8 mouse cellular contexts compared by ENCODE assay signal in the genomic region with DNA sequence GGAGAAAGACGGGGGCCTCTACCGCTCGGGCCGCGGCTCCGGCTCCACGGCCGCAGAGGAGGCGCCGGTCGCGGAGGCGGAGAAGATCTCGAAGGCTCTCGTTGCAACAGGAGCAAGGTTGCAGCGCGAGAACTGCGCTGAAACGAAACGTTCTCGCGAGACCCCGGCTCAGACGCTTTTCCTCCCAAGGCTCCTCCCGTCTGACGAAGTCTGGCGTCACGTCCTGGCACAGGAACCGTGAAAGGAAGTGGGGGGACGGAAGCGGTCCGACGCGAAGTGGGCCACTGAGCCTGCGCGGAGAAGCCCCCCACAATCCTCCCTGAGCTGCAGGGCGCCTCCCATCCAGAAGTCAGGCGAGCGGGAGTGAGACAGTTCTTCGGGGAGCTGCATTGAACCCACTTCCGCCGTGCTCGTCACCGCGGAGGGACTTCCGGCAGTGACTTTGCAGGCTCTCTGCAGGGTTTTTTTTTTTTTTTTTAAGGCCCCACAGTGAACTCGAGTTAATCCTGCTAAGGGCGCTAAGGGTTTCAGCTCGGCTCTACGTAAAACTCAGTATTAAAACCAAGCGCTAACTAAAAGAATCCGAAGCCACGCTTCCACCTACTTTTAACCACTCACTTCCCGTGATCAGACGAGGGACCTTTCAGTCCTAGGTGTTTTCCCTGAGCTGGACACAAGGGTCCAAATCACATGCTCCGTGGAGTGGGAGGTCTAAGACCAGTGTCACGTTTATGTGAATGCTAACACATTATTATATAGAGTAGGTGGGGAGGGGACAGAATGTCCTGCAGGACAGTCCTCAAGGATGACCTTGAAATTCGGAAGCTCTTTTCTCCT. TPM values are rescaled to one million over a fixed set of nuclear protein-coding genes. Genes with fewer than 3 reads are reported as not detected.
DNase-seq lines count a peak whose midpoint lies in the region; ATAC-seq and TF ChIP-seq lines count a peak whose summit lies in the region.

TSS of gene Hspa4 (minus strand) at position 128 of the 837 bp plus-strand sequence.

- no peaks in the 10 kb centered on the region for H3K36me3 ChIP-seq in embryonic facial prominence, embryonic 15.5 days
- H3K36me3 ChIP-seq in limb, embryonic 14.5 days (ENCODE audit: control insufficient read depth, insufficient read depth, low read length): peaks cover 12% of the 10 kb centered on the region
- H3K36me3 ChIP-seq in midbrain, postnatal 0 days (ENCODE audit: insufficient read depth, low read length): no peaks in the 10 kb centered on the region

- peak within 1 kb of the TSS; percentile 95 for H3K4me3 ChIP-seq in bone marrow, adult 2 months (replicated peaks; ENCODE audit: control insufficient read depth, low read depth, low read length)
- peak within 1 kb of the TSS; percentile 92 for H3K4me3 ChIP-seq in embryonic facial prominence, embryonic 15.5 days (replicated peaks)
- peak within 1 kb of the TSS; percentile 100 for H3K4me3 ChIP-seq in limb, embryonic 14.5 days (replicated peaks; ENCODE audit: low read length)
- H3K4me3 ChIP-seq in midbrain, postnatal 0 days (ENCODE audit: low read depth, low read length): peak within 1 kb of the TSS; percentile 94

- H3K27me3 ChIP-seq in embryonic facial prominence, embryonic 15.5 days: no peaks in the 10 kb centered on the region
- H3K27me3 ChIP-seq in limb, embryonic 14.5 days (ENCODE audit: control insufficient read depth, insufficient read depth, low read length): no peaks in the 10 kb centered on the region
- no peaks in the 10 kb centered on the region for H3K27me3 ChIP-seq in midbrain, postnatal 0 days (ENCODE audit: insufficient read depth, low read length)

- H3K9me3 ChIP-seq in embryonic facial prominence, embryonic 15.5 days (replicated peaks): no peaks in the 10 kb centered on the region
- no peaks in the 10 kb centered on the region for H3K9me3 ChIP-seq in limb, embryonic 14.5 days (ENCODE audit: control insufficient read depth, low read length)
- H3K9me3 ChIP-seq in midbrain, postnatal 0 days (ENCODE audit: low read length): no peaks in the 10 kb centered on the region

- TF ChIP-seq POLR2A in bone marrow, adult 2 months (IDR thresholded peaks at IDR 0.05; ENCODE audit: borderline replicate concordance, control insufficient read depth, low read depth, low read length): peak; percentile 84; the same call in 1 of the 2 replicates
- peak; percentile 74; the same call in 1 of the 2 replicates for TF ChIP-seq POLR2A in limb, embryonic 14.5 days (IDR thresholded peaks at IDR 0.05; ENCODE audit: borderline replicate concordance, extremely low read depth, insufficient read depth, insufficient read length)

- ATAC-seq in embryonic facial prominence, embryonic 15.5 days (ENCODE audit: insufficient number of reproducible peaks, low FRiP score, low TSS enrichment, low read depth): peak; percentile 98
- ATAC-seq in limb, embryonic 14.5 days (ENCODE audit: low FRiP score, low read depth): peak; percentile 97
- peak; percentile 98 for ATAC-seq in midbrain, postnatal 0 days (ENCODE audit: low FRiP score)

- peak within 1 kb of the TSS; percentile 100 for H3K27ac ChIP-seq in bone marrow, adult 2 months (ENCODE audit: control insufficient read depth, insufficient read depth, low read depth, low read length, poor library complexity)
- peak within 1 kb of the TSS; percentile 99 for H3K27ac ChIP-seq in embryonic facial prominence, embryonic 15.5 days (replicated peaks)
- H3K27ac ChIP-seq in limb, embryonic 14.5 days (replicated peaks; ENCODE audit: low read depth, low read length): peak within 1 kb of the TSS; percentile 94
- peak within 1 kb of the TSS; percentile 90 for H3K27ac ChIP-seq in midbrain, postnatal 0 days (ENCODE audit: low read depth, low read length)

- H3K4me1 ChIP-seq in bone marrow, adult 2 months (ENCODE audit: control insufficient read depth, insufficient read depth, low read length): peaks cover 3% of the 10 kb centered on the region; the same call in 1 of the 2 replicates
- H3K4me1 ChIP-seq in embryonic facial prominence, embryonic 15.5 days: peaks cover 26% of the 10 kb centered on the region
- peaks cover 15% of the 10 kb centered on the region for H3K4me1 ChIP-seq in limb, embryonic 14.5 days (ENCODE audit: control insufficient read depth, insufficient read depth, low read length)
- peaks cover 17% of the 10 kb centered on the region for H3K4me1 ChIP-seq in midbrain, postnatal 0 days (ENCODE audit: insufficient read depth, low read length)

- peak; percentile 21; the same call in 1 of the 2 replicates for TF ChIP-seq CTCF in bone marrow, adult 2 months (IDR thresholded peaks at IDR 0.05; ENCODE audit: control insufficient read depth, insufficient read depth, low read length)
- peak; percentile 39 for TF ChIP-seq CTCF in midbrain, postnatal 0 days (IDR thresholded peaks at IDR 0.05)

- peak within 1 kb of the TSS; percentile 64 for H3K4me2 ChIP-seq in embryonic facial prominence, embryonic 15.5 days (replicated peaks)
- H3K4me2 ChIP-seq in limb, embryonic 14.5 days (replicated peaks; ENCODE audit: low read depth, low read length, severe bottlenecking): peak within 1 kb of the TSS; percentile 63
- H3K4me2 ChIP-seq in midbrain, postnatal 0 days (ENCODE audit: low read depth, low read length, poor library complexity, severe bottlenecking): peak within 1 kb of the TSS; percentile 70

- WGBS in bone marrow, adult 2 months: under 1% methylated on average over 58 of the region's 58 CpGs
- under 1% methylated on average over 58 of the region's 58 CpGs for WGBS in embryonic facial prominence, embryonic 15.5 days
- under 1% methylated on average over 58 of the region's 58 CpGs for WGBS in limb, embryonic 14.5 days
- under 1% methylated on average over 58 of the region's 58 CpGs for WGBS in midbrain, postnatal 0 days

- DNase-seq in 416B (ENCODE audit: low read depth): peak; percentile 100
- DNase-seq in heart, adult 8-10 months (ENCODE audit: low spot score): peak; percentile 98
- peak; percentile 98 for DNase-seq in kidney, adult 9 months
- peak; percentile 99 for DNase-seq in limb, embryonic 14.5 days (ENCODE audit: low spot score)
- DNase-seq in midbrain, postnatal 0 days (ENCODE audit: low spot score): peak; percentile 99
- DNase-seq in spleen, postnatal 14 days (ENCODE audit: low spot score in 2 of 2): peak; percentile 92 to 95

- H3K9ac ChIP-seq in embryonic facial prominence, embryonic 15.5 days: peak within 1 kb of the TSS; percentile 90
- H3K9ac ChIP-seq in limb, embryonic 14.5 days (ENCODE audit: low read depth, low read length, severe bottlenecking): peak within 1 kb of the TSS; percentile 98
- H3K9ac ChIP-seq in midbrain, postnatal 0 days (replicated peaks; ENCODE audit: low read length, poor library complexity, severe bottlenecking): peak within 1 kb of the TSS; percentile 97

RNA-seq across cellular contexts. Expression of gene Hspa4, which starts in this region (rescaled TPM):
- 41.5 and 98.4 TPM in 2 replicates for polyA plus RNA-seq in bone marrow, adult 2 months (2011; ENCODE audit: insufficient read depth, insufficient read length, low replicate concordance, missing spikeins)
- 63.9 and 71.9 TPM in 2 replicates for polyA plus RNA-seq in embryonic facial prominence, embryonic 15.5 days (2015; fragmentation: Nextera tagmentation; extraction: Ambion mirVana)
- total RNA-seq in heart, adult 8-10 months (2022): 100 to 1,000 TPM; 113 to 135 (median 122) TPM
- polyA plus RNA-seq in limb, embryonic 14.5 days (2012; rRNA removed): 47.8 and 62.6 TPM in 2 replicates
- polyA plus RNA-seq in limb, embryonic 14.5 days (2014; fragmentation: Nextera tagmentation; extraction: Ambion mirVana): 78.5 and 79.9 TPM in 2 replicates
- 93.7 and 112 TPM in 2 replicates for total RNA-seq in midbrain, postnatal 0 days (2014; rRNA removed)
- polyA plus RNA-seq in midbrain, postnatal 0 days (2015; fragmentation: Nextera tagmentation; extraction: Ambion mirVana): 42.8 and 43.3 TPM in 2 replicates

Comparison
In these comparisons a context has a peak if more than half of its experiments do, and no peak if none do; other contexts are left out.
1. Peak in every context shown above with its lines: DNase-seq, ATAC-seq, H3K4me3 ChIP-seq and H3K27ac ChIP-seq.